Mouse (Mus musculus) hindbrain, embryonic 10.5 days (tissue): ENCODE data around the gene 4933407L21Rik. TPM values are rescaled to one million over a fixed set of nuclear protein-coding genes. Genes with fewer than 3 reads are reported as not detected.

Source experiments
- DNase-seq: peaks from one replicate; pipeline ENCODE4 v3.0.0-alpha.2; 2017; ENCODE audit warnings: low spot score
- H3K27ac ChIP-seq: fragments of 300-500 bp; sonication (generic); 2 replicates; pipeline ENCODE4 v1.5.1; 2016; ENCODE audit warnings: mild to moderate bottlenecking, moderate library complexity
- H3K27me3 ChIP-seq: fragments of 300-500 bp; sonication (generic); 2 replicates; pipeline ENCODE4 v1.6.1; 2016; ENCODE audit warnings: mild to moderate bottlenecking; ENCODE audit not compliant: poor library complexity, insufficient read depth, severe bottlenecking
- H3K36me3 ChIP-seq: fragments of 300-500 bp; sonication (generic); 2 replicates; pipeline ENCODE4 v1.6.1; 2016; ENCODE audit warnings: mild to moderate bottlenecking, moderate library complexity
- H3K4me1 ChIP-seq: fragments of 300-500 bp; sonication (generic); replicated peaks from 2 replicates; pipeline ENCODE4 v1.6.1; 2016; ENCODE audit warnings: mild to moderate bottlenecking
- H3K4me3 ChIP-seq: fragments of 300-500 bp; sonication (generic); 2 replicates; pipeline ENCODE4 v1.5.1; 2016; ENCODE audit warnings: mild to moderate bottlenecking, moderate library complexity
- H3K9me3 ChIP-seq: fragments of 300-500 bp; sonication (generic); 2 replicates; pipeline ENCODE4 v1.6.1; 2016; ENCODE audit warnings: mild to moderate bottlenecking, moderate library complexity
- WGBS: fragments of 180-500 bp; shearing (Covaris S2); methylation state at CpG from one replicate; pipeline ENCODE4 v1.1.7; 2016; 5-methylcytosine and 5-hydroxymethylcytosine counted together
- polyA plus RNA-seq: library from polyadenylated mRNA; unstranded; fragments of >200 nt; fragmentation: Nextera tagmentation; extraction: Ambion mirVana; gene quantifications from 2 replicates; pipeline ENCODE4 v1.2.1, GENCODE M21; 2016

Gene 4933407L21Rik
- polyA plus RNA-seq, 1 experiment from 2014 or later: 0.43 TPM

GRCm38 (mm10) chr1:85949085-85949684 is 20.9 kb downstream of the 4933407L21Rik start:
- H3K4me1 ChIP-seq: no peaks in the 10 kb centered on the region
- H3K27ac ChIP-seq: no peak overlapping the region
- WGBS: 85% methylated on average over 2 of the region's 2 CpGs
- H3K36me3 ChIP-seq: no peaks in the 10 kb centered on the region
- no peak overlapping the region for H3K4me3 ChIP-seq
- H3K27me3 ChIP-seq: no peaks in the 10 kb centered on the region
- DNase-seq: no peak
- H3K9me3 ChIP-seq: no peaks in the 10 kb centered on the region

DNA sequence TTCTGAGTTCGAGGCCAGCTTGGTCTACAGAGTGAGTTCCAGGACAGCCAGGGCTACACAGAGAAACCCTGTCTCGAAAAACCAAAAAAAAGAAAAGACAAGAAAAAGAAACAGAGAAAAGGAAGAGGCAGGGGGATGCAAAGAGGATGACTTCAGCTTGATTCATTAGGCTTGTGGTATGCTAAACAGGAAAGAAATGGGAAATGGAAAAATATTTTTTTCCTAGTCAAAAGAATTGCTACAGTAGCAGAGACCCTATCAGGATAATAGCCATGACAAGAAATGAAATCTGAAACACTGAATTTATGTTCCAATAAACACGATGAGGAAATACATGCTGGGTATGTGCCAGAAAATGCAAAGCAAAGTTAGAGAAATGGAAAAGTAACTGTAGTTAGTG is 26.9 kb downstream of the 4933407L21Rik start:
- no peak for DNase-seq
- H3K4me1 ChIP-seq: no peaks in the 10 kb centered on the region
- no peak overlapping the region for H3K4me3 ChIP-seq
- no peaks in the 10 kb centered on the region for H3K9me3 ChIP-seq
- no peaks in the 10 kb centered on the region for H3K27me3 ChIP-seq
- WGBS: 81% methylated on average over 3 of the region's 3 CpGs
- no peak overlapping the region for H3K27ac ChIP-seq
- no peaks in the 10 kb centered on the region for H3K36me3 ChIP-seq

- Histone ChIP-seq H3K9me3 (no peaks in the 10 kb centered on the region), H3K27ac (no peak overlapping the region), H3K4me1 (no peaks in the 10 kb centered on the region), H3K4me3 (no peak overlapping the region), H3K27me3 (no peaks in the 10 kb centered on the region), H3K36me3 (no peaks in the 10 kb centered on the region)
- WGBS: 82% methylated on average over 5 of the region's 5 CpGs
- no peak for DNase-seq
These were observed 29.0 kb downstream of the 4933407L21Rik start for GRCm38 (mm10) chr1:85957290-85957689.

DNA sequence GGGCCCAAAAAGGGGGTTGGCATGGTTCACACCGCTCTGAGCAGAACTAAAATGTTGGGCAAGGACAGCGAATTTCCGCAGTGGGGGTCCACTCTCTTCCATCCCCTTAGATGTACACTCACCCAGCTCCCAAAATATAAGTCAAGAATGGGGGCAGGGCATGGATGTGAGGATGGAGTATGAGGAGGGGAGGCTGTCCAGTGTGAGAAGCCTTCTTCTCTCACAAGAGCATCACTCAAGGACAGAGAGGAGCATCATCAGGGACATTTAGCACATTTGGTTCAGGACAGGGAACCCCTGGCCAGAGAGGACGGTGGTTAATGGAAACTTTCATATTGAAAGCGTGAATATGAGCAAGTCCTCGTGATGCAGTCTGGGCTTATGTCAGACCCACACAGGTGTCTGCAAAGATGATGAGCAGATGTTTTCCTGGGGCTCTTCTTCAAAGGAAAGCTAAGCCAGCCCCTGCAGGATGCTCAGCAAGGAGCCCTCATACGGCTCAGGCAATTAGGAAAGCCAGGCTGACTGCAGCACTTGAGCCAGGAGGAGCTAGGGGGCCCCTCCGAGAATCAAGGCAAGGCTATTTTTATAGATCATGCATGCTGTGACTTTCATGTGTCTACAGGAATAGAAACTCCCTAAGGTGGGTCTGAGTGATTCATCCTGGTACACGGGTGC is 29.8 kb downstream of the 4933407L21Rik start:
- Histone ChIP-seq H3K36me3 (no peaks in the 10 kb centered on the region), H3K27me3 (no peaks in the 10 kb centered on the region), H3K4me3 (no peak overlapping the region), H3K27ac (no peak overlapping the region), H3K4me1 (no peaks in the 10 kb centered on the region), H3K9me3 (no peaks in the 10 kb centered on the region)
- WGBS: 64% methylated on average over 9 of the region's 9 CpGs
- no peak for DNase-seq

DNA sequence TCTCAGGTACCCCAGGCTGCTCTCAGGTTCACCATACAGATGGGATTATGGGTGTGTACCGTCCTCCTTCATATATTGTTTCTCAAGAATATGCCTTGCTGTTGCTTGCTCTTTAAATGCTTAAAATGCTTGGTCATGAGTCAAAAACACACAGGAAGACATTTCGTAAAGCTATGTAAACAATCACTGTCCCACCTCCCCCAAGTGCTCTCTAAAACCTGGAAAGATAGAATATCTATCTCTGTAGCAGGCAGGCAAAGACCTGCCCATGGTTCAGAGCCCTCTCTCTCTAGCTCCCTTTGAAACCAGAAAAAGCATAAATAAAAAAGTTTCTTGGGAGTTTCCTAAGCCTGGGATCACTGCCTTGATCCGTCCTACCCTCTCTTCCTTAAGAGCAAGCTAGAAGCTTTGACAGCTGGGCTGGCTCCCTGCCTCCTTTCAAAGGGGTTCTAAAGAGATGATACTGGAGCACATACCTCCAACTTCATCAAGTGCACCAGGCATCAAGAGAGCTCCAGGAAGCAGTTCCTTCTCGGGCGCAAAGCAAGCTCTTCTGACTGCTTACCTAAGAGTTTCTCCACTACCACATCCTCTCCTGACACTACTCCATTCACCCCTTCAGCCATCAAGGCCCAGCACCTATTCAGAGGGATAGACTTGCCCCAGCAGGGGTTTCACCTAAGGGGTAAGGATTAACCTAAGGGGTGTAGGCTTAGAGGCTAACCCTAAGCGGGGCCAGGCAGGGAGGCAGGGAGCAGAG is 31.0 kb downstream of the 4933407L21Rik start:
- H3K9me3 ChIP-seq: no peaks in the 10 kb centered on the region
- WGBS: 68% methylated on average over 6 of the region's 6 CpGs
- DNase-seq: no peak
- H3K4me3 ChIP-seq: no peak overlapping the region
- no peaks in the 10 kb centered on the region for H3K27me3 ChIP-seq
- H3K4me1 ChIP-seq: no peaks in the 10 kb centered on the region
- no peaks in the 10 kb centered on the region for H3K36me3 ChIP-seq
- H3K27ac ChIP-seq: no peak overlapping the region

DNA sequence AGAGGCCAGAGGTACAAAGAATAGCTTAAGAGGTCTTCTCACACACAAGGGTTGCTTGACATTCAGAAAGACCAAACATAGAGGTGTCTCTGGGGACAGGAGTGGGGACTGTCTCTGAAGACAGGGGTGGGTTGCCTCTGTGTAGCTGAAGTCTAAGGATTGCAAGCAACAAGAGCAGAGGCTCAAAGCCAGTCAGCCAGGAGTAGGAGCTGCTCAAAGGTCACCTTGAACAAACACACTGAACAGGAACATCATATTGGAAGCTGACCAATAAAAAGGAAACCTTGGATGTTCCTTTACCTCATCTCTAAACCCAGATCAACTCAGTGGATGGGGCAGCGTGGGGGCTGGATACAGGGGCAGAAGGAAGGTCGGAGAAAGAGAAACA is 31.6 kb downstream of the 4933407L21Rik start:
- 72% methylated on average over 2 of the region's 2 CpGs for WGBS
- H3K4me3 ChIP-seq: no peak overlapping the region
- no peak overlapping the region for H3K27ac ChIP-seq
- H3K4me1 ChIP-seq: no peaks in the 10 kb centered on the region
- no peak for DNase-seq
- H3K27me3 ChIP-seq: no peaks in the 10 kb centered on the region
- H3K36me3 ChIP-seq: no peaks in the 10 kb centered on the region
- H3K9me3 ChIP-seq: no peaks in the 10 kb centered on the region

DNA sequence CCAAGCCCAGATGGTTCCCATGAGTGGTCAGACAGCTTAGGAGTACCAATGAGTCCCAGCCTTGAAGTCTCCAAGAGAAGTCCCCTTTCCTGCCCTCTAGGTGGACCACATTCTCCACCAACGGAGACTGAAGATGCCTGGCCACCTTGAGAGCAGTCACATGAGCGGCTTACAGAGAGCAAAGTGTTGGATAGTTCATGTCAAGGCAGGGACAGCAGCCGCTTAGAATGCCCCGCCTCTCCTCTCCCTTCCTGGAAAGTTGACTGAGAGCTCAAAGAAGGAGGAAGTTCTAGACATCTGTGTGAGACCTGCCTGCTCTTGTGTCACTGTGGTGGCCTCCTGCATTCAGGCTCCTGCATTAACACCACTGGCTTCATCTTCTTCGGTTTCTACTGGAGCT is 32.6 kb downstream of the 4933407L21Rik start, which contains the start of gene Gpr55:
Gene Gpr55, minus strand, starts transcription at position 135 of the 400 bp plus-strand sequence.
- H3K4me3 ChIP-seq: no peak within 1 kb of the TSS
- H3K9me3 ChIP-seq: no peaks in the 10 kb centered on the region
- no peak within 1 kb of the TSS for H3K27ac ChIP-seq
- no peaks in the 10 kb centered on the region for H3K4me1 ChIP-seq
- H3K36me3 ChIP-seq: no peaks in the 10 kb centered on the region
- DNase-seq: no peak
- H3K27me3 ChIP-seq: no peaks in the 10 kb centered on the region
- WGBS: 85% methylated on average over 5 of the region's 5 CpGs

DNA sequence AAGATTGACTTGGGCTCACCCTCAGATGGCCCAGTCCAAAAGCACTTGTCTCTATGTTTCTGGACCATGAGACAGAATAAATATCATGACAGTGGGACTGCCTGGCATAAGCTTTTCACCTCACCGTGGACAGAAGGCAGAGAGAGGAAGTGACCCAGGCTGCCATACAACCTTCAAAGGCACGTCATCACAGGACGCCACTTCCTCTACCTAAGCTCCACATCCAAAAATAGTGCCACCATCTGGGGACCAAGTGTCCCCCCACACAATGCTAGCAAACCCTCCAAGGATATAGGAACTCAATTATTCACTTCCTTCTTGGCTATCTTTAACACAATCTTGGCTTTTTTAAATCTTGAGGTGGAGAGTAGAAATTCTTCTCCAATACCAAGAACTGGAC is 33.8 kb downstream of the 4933407L21Rik start:
- H3K27me3 ChIP-seq: no peaks in the 10 kb centered on the region
- H3K27ac ChIP-seq: no peak overlapping the region
- H3K9me3 ChIP-seq: no peaks in the 10 kb centered on the region
- H3K4me3 ChIP-seq: no peak overlapping the region
- no peaks in the 10 kb centered on the region for H3K4me1 ChIP-seq
- 84% methylated on average over 3 of the region's 3 CpGs for WGBS
- no peak for DNase-seq
- H3K36me3 ChIP-seq: no peaks in the 10 kb centered on the region

GRCm38 (mm10) chr1:85965856-85966255 is 37.6 kb downstream of the 4933407L21Rik start:
- no peaks in the 10 kb centered on the region for H3K27me3 ChIP-seq
- WGBS: 69% methylated on average over 3 of the region's 3 CpGs
- no peaks in the 10 kb centered on the region for H3K36me3 ChIP-seq
- no peaks in the 10 kb centered on the region for H3K9me3 ChIP-seq
- H3K4me3 ChIP-seq: no peak overlapping the region
- H3K27ac ChIP-seq: no peak overlapping the region
- no peaks in the 10 kb centered on the region for H3K4me1 ChIP-seq
- DNase-seq: no peak

DNA sequence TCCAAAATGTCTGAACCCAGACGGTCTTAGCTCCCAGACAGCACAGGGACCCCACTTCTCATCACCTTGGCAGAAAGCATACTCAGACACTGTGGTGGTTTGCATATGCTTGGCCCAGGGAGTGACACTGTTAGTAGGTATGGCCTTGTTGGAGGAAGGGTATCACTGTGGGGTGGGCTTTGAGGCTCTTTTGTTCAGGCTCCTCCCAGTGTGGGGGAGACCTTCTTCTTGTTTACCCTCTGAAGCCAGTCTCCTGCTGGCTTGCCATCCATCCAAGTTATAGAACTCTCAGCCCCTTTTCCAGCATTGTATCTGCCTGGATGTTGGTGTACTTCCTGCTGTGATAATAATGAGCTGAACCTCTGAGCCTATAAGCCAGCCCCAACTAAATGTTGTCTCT is 40.8 kb downstream of the 4933407L21Rik start:
- H3K36me3 ChIP-seq: no peaks in the 10 kb centered on the region
- H3K9me3 ChIP-seq: no peaks in the 10 kb centered on the region
- no peaks in the 10 kb centered on the region for H3K4me1 ChIP-seq
- no peak overlapping the region for H3K27ac ChIP-seq
- no peak for DNase-seq
- WGBS: 69% methylated on average over 1 of the region's 1 CpGs
- H3K27me3 ChIP-seq: no peaks in the 10 kb centered on the region
- no peak overlapping the region for H3K4me3 ChIP-seq

DNA sequence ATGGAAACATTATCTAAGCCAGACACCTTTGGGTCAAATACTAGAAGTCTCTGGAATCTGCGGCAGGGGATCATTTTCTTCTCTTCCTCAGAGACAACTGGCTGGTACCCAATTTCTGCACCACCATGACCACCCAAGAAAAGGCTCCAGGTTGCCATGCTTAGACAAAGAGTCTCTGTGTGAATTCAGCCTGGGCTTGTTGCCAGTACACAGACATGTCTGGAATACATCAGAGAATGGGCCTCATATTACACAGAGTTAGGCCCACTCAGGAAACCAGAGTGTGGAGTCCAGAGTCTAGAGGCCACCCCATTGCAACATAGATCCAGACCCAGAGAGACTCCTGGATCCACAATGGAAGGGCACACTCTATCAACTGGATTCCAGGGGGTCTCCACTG is 41.2 kb downstream of the 4933407L21Rik start:
- Histone ChIP-seq H3K27ac (no peak overlapping the region), H3K36me3 (no peaks in the 10 kb centered on the region), H3K9me3 (no peaks in the 10 kb centered on the region), H3K27me3 (no peaks in the 10 kb centered on the region), H3K4me3 (no peak overlapping the region), H3K4me1 (no peaks in the 10 kb centered on the region)
- WGBS: 93% methylated on average over 1 of the region's 1 CpGs
- DNase-seq: no peak

- Histone ChIP-seq H3K27me3 (no peaks in the 10 kb centered on the region), H3K36me3 (no peaks in the 10 kb centered on the region), H3K9me3 (no peaks in the 10 kb centered on the region), H3K4me1 (no peaks in the 10 kb centered on the region), H3K27ac (no peak overlapping the region), H3K4me3 (no peak overlapping the region)
- no peak for DNase-seq
- WGBS: 92% methylated on average over 3 of the region's 3 CpGs
These were observed 42.8 kb downstream of the 4933407L21Rik start for GRCm38 (mm10) chr1:85971070-85971469.

GRCm38 (mm10) chr1:85972341-85972740 is 44.1 kb downstream of the 4933407L21Rik start:
- Histone ChIP-seq H3K27ac (no peak overlapping the region), H3K27me3 (no peaks in the 10 kb centered on the region), H3K4me1 (no peaks in the 10 kb centered on the region), H3K4me3 (no peak overlapping the region), H3K9me3 (no peaks in the 10 kb centered on the region), H3K36me3 (no peaks in the 10 kb centered on the region)
- DNase-seq: no peak
- 79% methylated on average over 3 of the region's 3 CpGs for WGBS
